Mouse (Mus musculus) G1E (cell line): Measurements from ENCODE around the gene Rgs6.

Experiments used
- CTCF ChIP-seq: IDR thresholded peaks from 2 replicates; pipeline ENCODE4 v1.5.1; 2012; ENCODE audit warnings: low read depth, low read length, inconsistent platforms, mixed read lengths
- GATA2 ChIP-seq: IDR thresholded peaks from 2 replicates; pipeline ENCODE4 v1.6.1; 2012; ENCODE audit warnings: low read depth, low read length, inconsistent platforms, borderline replicate concordance
- POLR2AphosphoS5 ChIP-seq: IDR thresholded peaks from 2 replicates; pipeline ENCODE4 v1.6.1; 2012; ENCODE audit warnings: low read depth, low read length, inconsistent platforms; ENCODE audit not compliant: insufficient replicate concordance
- TAL1 ChIP-seq: conservative IDR thresholded peaks from 2 replicates; pipeline ENCODE4 v1.6.1; 2012; ENCODE audit warnings: low read depth, low read length, inconsistent platforms, mixed read lengths

- TF ChIP-seq CTCF = no peak
- TF ChIP-seq TAL1 = no peak
- no peak for TF ChIP-seq POLR2AphosphoS5
- no peak for TF ChIP-seq GATA2
Measured at GRCm38 (mm10) chr12:83038779-83039178, 450.7 kb downstream of the Rgs6 start.
